Mouse (Mus musculus) forebrain, embryonic 14.5 days (tissue): ENCODE data around the gene Serpinb7. TPM values are rescaled to one million over a fixed set of nuclear protein-coding genes. Genes with fewer than 3 reads are reported as not detected.

Experiments
- ATAC-seq: fragments of 200-750 bp; cut with Nextera tagmentation; 2 replicates; pipeline ENCODE4 v1.8.0; 2017; ENCODE audit warnings: mild to moderate bottlenecking, moderate library complexity
- DNase-seq: peaks from one replicate; pipeline ENCODE4 v3.0.0-alpha.2; 2015; ENCODE audit warnings: low spot score
- H3K27ac ChIP-seq: fragments of 300-500 bp; sonication (generic); 2 replicates; pipeline ENCODE4 v1.5.1; 2014; ENCODE audit warnings: low read depth, mild to moderate bottlenecking, control low read depth, low read length, moderate library complexity
- H3K27me3 ChIP-seq: fragments of 300-500 bp; sonication (generic); replicated peaks from 2 replicates; pipeline ENCODE4 v1.6.1; 2014; ENCODE audit warnings: low read length, control low read depth, mixed read lengths; ENCODE audit not compliant: control insufficient read depth, insufficient read depth
- H3K36me3 ChIP-seq: fragments of 300-500 bp; sonication (generic); 2 replicates; pipeline ENCODE4 v1.6.1; 2014; ENCODE audit warnings: low read length, control low read depth; ENCODE audit not compliant: control insufficient read depth, insufficient read depth
- H3K4me1 ChIP-seq: fragments of 300-500 bp; sonication (generic); 2 replicates; pipeline ENCODE4 v1.6.1; 2014; ENCODE audit warnings: antibody characterized with exemption, low read length, control low read depth; ENCODE audit not compliant: control insufficient read depth, insufficient read depth
- H3K4me2 ChIP-seq: fragments of 300-500 bp; sonication (generic); 2 replicates; pipeline ENCODE4 v1.6.1; 2014; ENCODE audit warnings: mild to moderate bottlenecking, control low read depth, low read length
- H3K4me3 ChIP-seq: fragments of 300-500 bp; sonication (generic); 2 replicates; pipeline ENCODE4 v1.5.1; 2014; ENCODE audit warnings: low read depth, low read length, control low read depth
- H3K9ac ChIP-seq: fragments of 300-500 bp; sonication (generic); 2 replicates; pipeline ENCODE4 v1.6.1; 2014; ENCODE audit warnings: mild to moderate bottlenecking, low read length, control low read depth, moderate library complexity
- H3K9me3 ChIP-seq: fragments of 300-500 bp; sonication (generic); replicated peaks from 2 replicates; pipeline ENCODE4 v1.6.1; 2016; ENCODE audit warnings: low read length, control low read depth, mixed read lengths; ENCODE audit not compliant: control insufficient read depth
- WGBS: fragments of 180-500 bp; shearing (Covaris S2); extraction: QIAGEN DNeasy Blood & Tissue Kit; methylation state at CpG from one replicate; pipeline ENCODE4 v1.1.7; 2014; 5-methylcytosine and 5-hydroxymethylcytosine counted together
- polyA plus RNA-seq: library from polyadenylated mRNA; unstranded; fragments of >200 nt; fragmentation: Nextera tagmentation; extraction: Ambion mirVana; gene quantifications from 2 replicates; pipeline ENCODE4 v1.2.1, GENCODE M21; 2014

Serpinb7 gene
- polyA plus RNA-seq, 1 experiment from 2014 or later: not detected

DNA sequence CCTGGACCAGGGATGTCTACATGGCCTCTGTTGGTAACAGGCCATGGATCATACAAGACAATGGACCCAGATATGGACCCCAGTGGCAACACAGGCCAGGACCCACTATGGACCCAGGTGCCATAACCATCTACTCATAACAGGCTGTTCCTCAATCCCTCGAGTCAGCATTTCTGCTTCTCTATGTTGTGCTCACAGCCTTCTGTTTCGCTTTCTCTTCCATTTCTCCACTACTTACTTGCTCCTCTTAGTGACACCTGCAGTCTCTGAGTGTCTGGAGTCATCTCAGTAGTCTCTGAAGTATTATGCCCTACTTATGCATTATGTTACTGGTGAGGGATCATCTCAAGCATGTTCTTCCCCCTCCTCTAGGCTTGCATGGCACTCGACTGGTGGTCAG is 40.0 kb downstream of the Serpinb7 start:
- Histone ChIP-seq H3K4me3 (no peak overlapping the region), H3K4me1 (no peaks in the 10 kb centered on the region), H3K27ac (no peak overlapping the region), H3K36me3 (no peaks in the 10 kb centered on the region), H3K9me3 (no peaks in the 10 kb centered on the region), H3K4me2 (no peak overlapping the region), H3K27me3 (no peaks in the 10 kb centered on the region), H3K9ac (no peak overlapping the region)
- DNase-seq (no peak), ATAC-seq (no peak)
- WGBS: 87% methylated on average over 3 of the region's 3 CpGs

DNA sequence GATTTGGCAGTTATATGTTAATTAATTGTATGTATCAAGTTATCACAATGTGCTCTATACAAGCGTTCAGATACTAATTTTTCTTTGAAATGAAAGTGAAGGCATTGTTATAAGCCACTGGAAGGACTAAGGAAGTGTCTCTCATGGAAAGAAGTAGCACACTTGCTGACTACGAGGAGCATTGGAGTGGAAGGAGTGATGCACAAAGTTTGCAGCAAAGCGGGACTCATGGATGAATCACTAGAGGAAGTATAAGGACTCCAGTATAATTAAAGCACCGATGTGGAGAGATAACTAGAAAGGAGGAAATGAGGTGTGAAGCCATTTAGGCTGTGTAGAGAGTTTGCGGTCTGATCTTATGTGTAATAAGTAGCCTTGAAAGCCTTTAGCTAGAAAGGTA is 45.9 kb downstream of the Serpinb7 start:
- ATAC-seq: no peak

DNA sequence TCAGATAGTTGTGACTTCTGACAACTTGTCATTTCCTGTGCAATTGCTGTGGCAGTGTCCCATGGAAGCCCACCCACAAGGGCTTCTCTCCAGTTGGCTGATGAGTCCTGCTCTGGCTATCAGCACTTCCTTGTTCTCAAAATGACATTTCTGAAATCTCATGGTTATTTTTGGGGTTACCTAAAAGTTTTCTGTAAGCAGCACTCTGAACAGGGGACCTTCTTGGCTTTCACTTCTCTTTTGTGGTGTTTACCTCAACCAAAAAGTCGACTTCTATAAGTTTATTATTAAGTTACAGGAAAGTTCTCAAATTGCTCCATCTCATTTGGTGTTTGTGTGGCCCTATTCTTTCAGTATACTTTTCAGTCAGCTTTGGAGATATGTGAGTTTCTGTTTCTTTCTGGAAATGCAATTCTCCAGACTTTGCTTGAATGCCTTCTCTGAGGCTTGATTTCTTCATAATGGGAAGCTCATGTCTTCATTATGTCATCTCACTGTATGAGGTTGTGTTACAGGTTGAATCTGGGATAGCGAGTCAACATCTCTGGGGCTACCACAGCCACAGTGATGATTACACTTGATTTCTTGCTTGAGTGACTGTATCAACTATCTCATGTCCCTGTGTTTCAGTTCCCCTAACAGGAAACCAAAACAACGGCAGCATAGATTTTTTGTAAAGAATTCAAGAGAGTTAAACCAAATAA is 47.9 kb downstream of the Serpinb7 start:
- H3K4me1 ChIP-seq: no peaks in the 10 kb centered on the region
- no peak for DNase-seq
- H3K27me3 ChIP-seq: no peaks in the 10 kb centered on the region
- ATAC-seq: no peak
- H3K4me2 ChIP-seq: no peak overlapping the region
- WGBS: 88% methylated on average over 3 of the region's 3 CpGs
- H3K9me3 ChIP-seq: no peaks in the 10 kb centered on the region
- no peak overlapping the region for H3K27ac ChIP-seq
- no peaks in the 10 kb centered on the region for H3K36me3 ChIP-seq
- H3K4me3 ChIP-seq: no peak overlapping the region
- no peak overlapping the region for H3K9ac ChIP-seq

More for the DNA sequence above, 45.9 kb downstream of the Serpinb7 start:
- Histone ChIP-seq H3K27me3 (no peaks in the 10 kb centered on the region), H3K36me3 (no peaks in the 10 kb centered on the region), H3K9me3 (no peaks in the 10 kb centered on the region), H3K9ac (no peak overlapping the region), H3K27ac (no peak overlapping the region), H3K4me2 (no peak overlapping the region), H3K4me3 (no peak overlapping the region), H3K4me1 (no peaks in the 10 kb centered on the region)
- WGBS: 43% methylated on average over 5 of the region's 5 CpGs
- DNase-seq: no peak

DNA sequence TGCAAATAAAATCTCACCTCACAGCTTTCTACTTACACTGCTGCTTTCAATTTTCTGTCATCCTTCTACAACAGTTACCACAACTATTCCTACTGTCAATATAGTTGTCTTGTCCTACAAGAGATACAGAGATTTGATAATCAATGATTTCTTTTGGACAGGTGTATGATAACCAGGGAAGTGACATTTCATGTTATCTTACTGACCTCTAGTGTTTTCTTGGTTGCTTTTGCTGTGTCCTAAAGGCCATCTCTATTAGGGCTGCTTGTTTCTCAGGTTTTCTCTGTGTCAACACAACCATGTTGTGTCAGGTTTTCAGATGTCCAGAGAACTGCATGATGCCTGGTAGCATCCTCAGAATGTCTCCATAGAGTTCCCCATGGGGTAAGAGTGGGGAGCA is 80.5 kb downstream of the Serpinb7 start:
- no peak overlapping the region for H3K27ac ChIP-seq
- no peak overlapping the region for H3K9ac ChIP-seq
- H3K27me3 ChIP-seq: no peaks in the 10 kb centered on the region
- H3K4me1 ChIP-seq: no peaks in the 10 kb centered on the region
- no peak overlapping the region for H3K4me2 ChIP-seq
- ATAC-seq: no peak
- H3K36me3 ChIP-seq: no peaks in the 10 kb centered on the region
- H3K9me3 ChIP-seq: no peaks in the 10 kb centered on the region
- no peak overlapping the region for H3K4me3 ChIP-seq
- DNase-seq: no peak

DNA sequence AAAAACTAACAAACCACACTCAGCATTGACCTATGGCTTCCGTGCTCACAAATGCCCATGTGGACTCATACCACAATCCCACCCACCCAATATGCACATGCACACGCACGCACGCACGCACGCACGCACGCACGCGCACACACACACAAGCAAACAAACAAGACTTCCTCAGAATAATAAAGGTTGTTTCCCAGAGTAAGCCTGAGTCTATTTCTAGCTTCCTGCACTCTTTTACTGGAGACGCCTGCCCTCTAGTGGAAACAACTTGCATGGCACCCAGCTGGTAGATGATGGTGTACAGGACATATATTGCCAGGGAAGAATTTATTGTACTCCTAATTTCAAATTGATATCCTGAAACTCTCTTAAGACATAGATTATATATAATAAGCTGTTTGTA is 82.0 kb downstream of the Serpinb7 start:
- H3K9me3 ChIP-seq: no peaks in the 10 kb centered on the region
- no peaks in the 10 kb centered on the region for H3K36me3 ChIP-seq
- peak; percentile 95 for ATAC-seq
- no peak overlapping the region for H3K27ac ChIP-seq
- DNase-seq: peak; percentile 86
- 0 out of 2 replicates have a peak overlapping the region, but pooled peaks have one; percentile 9 for H3K4me2 ChIP-seq
- no peak overlapping the region for H3K4me3 ChIP-seq
- no peak overlapping the region for H3K9ac ChIP-seq
- H3K4me1 ChIP-seq: no peaks in the 10 kb centered on the region
- no peaks in the 10 kb centered on the region for H3K27me3 ChIP-seq
- 26% methylated on average over 11 of the region's 11 CpGs for WGBS

DNA sequence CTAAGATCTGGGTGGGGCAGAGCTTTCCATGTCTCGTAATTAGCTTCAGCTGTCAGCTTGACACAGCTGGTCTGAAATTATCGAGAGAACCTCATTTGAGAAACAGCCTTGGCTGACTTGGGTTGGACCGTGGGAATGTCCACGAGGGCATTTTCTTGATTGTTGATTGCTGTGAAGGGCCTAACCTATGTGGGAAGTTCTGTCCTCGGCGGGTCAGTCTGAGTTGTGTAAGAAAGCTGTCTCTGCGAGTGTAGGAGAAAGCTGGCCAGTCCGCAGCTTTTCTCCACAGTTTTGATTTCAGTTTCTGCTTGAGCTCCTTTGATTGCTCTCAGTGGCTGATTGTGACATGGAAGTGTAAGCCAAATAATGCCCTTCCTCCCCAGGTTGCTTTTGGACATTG is 90.1 kb downstream of the Serpinb7 start:
- H3K27ac ChIP-seq: no peak overlapping the region
- DNase-seq (no peak), ATAC-seq (no peak)
- H3K4me1 ChIP-seq: no peaks in the 10 kb centered on the region
- WGBS: 82% methylated on average over 8 of the region's 8 CpGs
- H3K4me2 ChIP-seq: no peak overlapping the region
- no peak overlapping the region for H3K4me3 ChIP-seq
- no peaks in the 10 kb centered on the region for H3K36me3 ChIP-seq
- H3K9me3 ChIP-seq: no peaks in the 10 kb centered on the region
- H3K27me3 ChIP-seq: no peaks in the 10 kb centered on the region
- H3K9ac ChIP-seq: no peak overlapping the region

DNA sequence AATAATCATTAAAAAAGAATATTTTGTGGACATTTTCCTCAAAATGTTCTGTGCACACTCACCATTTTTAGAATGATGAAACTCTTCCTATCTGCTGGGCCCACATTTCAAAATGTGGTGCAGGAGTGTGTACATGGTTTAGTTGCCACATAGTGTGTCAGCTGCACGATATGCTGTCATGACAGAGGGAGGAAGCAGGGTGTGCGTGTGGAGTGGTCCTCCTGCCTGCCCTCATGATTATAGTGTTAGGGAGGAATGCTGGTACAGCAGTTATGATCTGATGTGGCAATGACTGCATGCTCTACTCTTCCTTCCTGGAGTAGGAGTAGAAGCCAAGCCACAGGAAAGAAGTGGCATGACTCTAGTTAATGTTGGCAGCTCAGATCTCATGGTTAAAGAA is 97.3 kb downstream of the Serpinb7 start:
- no peak overlapping the region for H3K4me3 ChIP-seq
- H3K9me3 ChIP-seq: no peaks in the 10 kb centered on the region
- H3K9ac ChIP-seq: no peak overlapping the region
- H3K4me2 ChIP-seq: no peak overlapping the region
- WGBS: 90% methylated on average over 2 of the region's 2 CpGs
- DNase-seq (no peak), ATAC-seq (no peak)
- no peaks in the 10 kb centered on the region for H3K36me3 ChIP-seq
- H3K27ac ChIP-seq: no peak overlapping the region
- H3K4me1 ChIP-seq: no peaks in the 10 kb centered on the region
- no peaks in the 10 kb centered on the region for H3K27me3 ChIP-seq

DNA sequence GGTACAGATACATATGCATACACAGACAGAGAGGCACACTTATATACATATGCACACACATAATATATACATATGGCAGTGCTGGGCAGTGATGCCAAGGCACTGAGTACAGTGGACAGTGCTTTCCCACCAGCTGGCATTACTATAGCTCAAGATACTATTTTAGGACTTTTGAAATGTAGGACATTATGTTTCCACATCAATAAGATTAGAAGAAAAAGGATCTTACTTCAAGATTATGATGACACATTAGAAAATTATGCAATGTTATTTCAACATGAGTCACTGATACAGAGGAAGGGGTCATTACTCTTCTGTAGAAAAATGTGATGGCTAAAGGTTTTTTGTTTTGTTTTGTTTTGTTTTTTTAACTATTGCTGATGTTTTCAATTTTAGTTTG is 102.6 kb downstream of the Serpinb7 start:
- DNase-seq (no peak), ATAC-seq (no peak)
- H3K27me3 ChIP-seq: no peaks in the 10 kb centered on the region
- no peak overlapping the region for H3K4me2 ChIP-seq
- no peaks in the 10 kb centered on the region for H3K4me1 ChIP-seq
- H3K9me3 ChIP-seq: no peaks in the 10 kb centered on the region
- no peaks in the 10 kb centered on the region for H3K36me3 ChIP-seq
- H3K9ac ChIP-seq: no peak overlapping the region
- H3K27ac ChIP-seq: no peak overlapping the region
- no peak overlapping the region for H3K4me3 ChIP-seq
